Mouse (Mus musculus) heart, adult 9 months (tissue): Measurements from ENCODE around the gene Cdc42ep5.

Experiments
- DNase-seq, 2 experiments: peaks; one replicate each; pipeline ENCODE4 v3.0.0; 2022; ENCODE audit warnings: low spot score in 2 of 2

Gene Cdc42ep5

GRCm38 (mm10) chr7:4145552-4146190 lies 19.0 kb downstream of the Cdc42ep5 start:
- DNase-seq = peak in 1 of 2 experiments; percentile 56

GRCm38 (mm10) chr7:4144766-4145551 lies 19.7 kb downstream of the Cdc42ep5 start:
- DNase-seq = no peak

- no peak for DNase-seq
Measured at GRCm38 (mm10) chr7:4144046-4144445, 20.6 kb downstream of the Cdc42ep5 start.

DNA sequence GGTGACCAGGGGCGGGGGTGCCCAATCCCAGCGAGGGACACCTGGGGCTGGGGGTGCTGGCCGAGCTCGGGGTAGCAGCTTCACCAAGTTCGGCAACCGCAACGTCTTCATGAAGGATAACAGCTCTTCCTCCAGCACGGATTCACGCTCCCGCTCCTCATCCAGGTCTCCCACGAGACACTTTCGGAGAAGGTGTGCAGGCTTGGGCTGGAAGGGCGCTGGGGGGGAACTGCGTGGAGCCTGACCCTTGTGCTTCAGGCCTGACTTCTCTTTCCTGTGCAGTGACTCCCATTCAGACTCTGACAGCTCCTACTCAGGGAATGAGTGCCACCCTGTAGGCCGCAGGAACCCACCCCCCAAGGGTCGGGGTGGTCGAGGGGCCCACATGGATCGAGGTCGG lies 21.2 kb downstream of the Cdc42ep5 start:
- no peak for DNase-seq

- DNase-seq = no peak
Measured at GRCm38 (mm10) chr7:4142796-4143445, 21.7 kb downstream of the Cdc42ep5 start.

GRCm38 (mm10) chr7:4141648-4142325 lies 22.9 kb downstream of the Cdc42ep5 start:
- no peak for DNase-seq

DNA sequence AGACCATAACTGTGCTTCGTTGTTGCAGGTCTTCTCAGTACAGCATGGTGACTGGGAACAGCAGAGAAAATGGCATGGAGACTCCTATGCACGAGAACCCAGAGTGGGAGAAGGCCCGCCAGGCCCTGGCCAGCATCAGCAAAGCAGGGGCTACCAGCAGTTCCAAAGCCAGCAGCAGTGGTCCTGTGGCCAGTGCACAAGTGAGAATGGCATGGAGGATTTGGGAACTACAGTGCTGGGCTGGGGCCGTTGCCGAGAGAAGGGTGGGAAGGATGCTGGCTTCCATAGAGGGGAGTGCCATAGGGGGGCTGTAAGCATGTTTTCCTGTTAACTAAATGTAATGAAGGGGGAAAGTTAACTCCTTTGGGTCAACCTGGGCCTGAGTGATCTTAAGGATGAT lies 25.3 kb downstream of the Cdc42ep5 start:
- no peak for DNase-seq

DNA sequence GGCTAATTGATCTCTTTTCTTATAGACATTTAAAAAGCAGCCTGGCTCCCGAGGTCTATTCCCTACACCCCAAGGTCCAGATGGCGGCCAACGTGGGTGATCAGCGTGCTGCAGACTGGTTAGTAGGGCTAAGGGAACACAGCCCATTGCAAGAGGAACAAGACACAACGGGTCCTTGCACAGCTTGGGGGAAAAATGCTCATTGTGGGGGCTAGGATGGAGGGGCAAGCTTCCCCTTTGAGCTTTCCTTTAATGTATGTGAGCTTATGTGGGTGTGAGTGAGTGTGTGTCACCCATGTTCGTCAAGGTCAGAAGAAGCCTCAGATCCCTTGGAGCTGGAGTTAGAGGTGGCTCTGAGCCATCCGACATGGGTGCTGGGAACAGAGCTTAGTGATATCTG lies 26.0 kb downstream of the Cdc42ep5 start:
- DNase-seq = no peak

- DNase-seq = no peak
Measured at GRCm38 (mm10) chr7:4138181-4138580, 26.5 kb downstream of the Cdc42ep5 start.

- no peak for DNase-seq
Measured at GRCm38 (mm10) chr7:4137746-4138145, 26.9 kb downstream of the Cdc42ep5 start.

DNA sequence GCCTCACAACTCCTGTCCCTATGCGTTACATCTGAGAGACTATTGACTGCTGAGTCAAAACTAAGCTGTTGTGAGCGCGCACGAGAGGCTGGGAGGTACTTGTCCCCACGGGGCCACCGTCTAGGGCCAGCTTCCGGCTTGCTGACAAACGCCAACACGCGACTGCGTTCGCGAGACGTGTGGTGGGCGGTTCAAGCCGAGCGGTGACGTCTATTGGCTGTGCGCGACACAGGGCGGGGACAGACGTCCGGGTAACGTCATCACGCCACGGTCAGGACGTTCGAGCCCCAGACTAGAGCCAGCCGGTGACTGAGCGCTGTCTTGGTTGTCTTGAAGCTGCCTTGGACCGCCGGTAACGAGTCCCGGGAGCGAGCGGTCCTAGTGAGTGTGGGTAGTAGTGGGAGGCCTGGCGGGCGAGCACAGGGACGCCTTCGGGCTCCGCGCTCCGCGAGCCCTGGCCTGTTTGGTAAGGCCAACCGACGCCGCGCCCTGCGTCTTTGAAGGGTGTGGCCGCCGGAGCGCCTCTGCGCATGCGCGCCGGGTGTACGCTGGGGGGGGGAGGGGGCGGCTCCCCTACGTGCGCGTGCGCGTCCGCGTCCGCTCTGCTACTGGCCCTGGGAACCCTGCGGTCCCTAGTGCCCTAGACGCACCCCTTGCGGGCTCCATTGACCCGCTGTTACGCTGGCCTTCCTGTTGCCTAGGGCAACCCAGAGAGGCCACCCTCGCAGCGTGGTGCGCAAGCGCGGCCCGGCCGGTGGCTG lies 27.7 kb downstream of the Cdc42ep5 start, which contains the start of gene Leng8:
Gene Leng8 (plus strand): TSS at position 269 of the 761 bp plus-strand sequence.
- peak; percentile 99 to 100 for DNase-seq

- no peak for DNase-seq
Measured at GRCm38 (mm10) chr7:4136404-4136770, 28.3 kb downstream of the Cdc42ep5 start.

DNA sequence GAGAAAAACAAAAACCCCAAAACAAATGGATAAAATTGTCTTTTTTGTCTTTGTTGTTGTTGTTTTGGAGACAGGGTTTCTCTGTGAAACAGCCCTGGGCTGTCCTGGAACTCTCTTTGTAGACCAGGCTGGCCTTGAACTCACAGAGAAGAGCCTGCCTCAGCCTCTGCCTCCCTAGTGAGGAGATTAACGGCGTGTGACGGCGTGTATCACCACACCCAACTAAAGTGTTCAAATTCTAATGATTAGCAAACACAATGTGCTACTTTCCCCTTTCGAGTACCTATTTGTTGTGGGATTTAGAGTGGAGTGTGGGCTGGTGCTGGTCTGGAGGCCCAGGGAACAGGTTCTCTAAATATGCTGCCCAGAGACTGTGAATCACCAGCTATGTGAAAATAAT lies 29.7 kb downstream of the Cdc42ep5 start:
- no peak for DNase-seq

DNA sequence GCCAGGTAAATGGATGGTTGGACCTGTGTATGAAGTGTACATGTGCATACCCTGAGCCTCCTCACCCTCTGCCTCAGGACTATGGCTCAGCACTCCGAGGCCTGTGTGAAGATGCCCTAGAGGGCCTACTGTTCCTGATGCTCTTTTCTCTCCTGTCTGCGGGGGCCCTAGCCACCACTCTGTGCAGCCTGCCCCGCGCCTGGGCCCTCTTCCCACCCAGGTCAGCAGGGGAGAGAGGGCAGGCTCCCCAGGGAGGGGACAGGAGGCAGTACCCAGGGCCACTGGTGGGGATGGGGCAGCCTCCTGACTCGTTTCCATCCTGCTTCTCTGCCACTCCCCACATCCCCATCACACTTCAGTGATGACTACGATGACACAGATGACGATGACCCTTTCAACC lies 31.7 kb downstream of the Cdc42ep5 start:
- no peak for DNase-seq

DNA sequence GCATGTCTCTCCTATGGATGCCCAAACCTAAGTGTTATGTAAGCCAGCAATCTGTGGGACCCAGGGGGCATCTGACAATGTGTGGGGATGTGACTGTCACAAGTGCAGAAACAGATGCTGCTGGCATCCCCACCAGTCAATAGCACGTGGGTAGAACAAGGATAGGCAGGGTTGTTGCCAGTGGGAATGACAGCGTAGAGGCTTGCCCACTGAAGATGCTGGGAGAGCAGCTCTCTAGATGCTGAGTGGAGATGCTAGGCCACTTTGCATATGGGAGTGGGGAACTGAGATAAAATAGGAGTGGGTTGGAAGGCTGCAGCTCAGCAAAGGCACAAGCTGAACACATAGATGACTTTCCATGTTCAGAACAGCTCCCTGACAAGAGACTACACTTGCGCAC lies 32.1 kb downstream of the Cdc42ep5 start:
- DNase-seq = no peak

GRCm38 (mm10) chr7:4131964-4132363 lies 32.7 kb downstream of the Cdc42ep5 start:
- no peak for DNase-seq

- peak in 1 of 2 experiments; percentile 66 for DNase-seq
Measured at GRCm38 (mm10) chr7:4130686-4131452, 33.8 kb downstream of the Cdc42ep5 start.

- DNase-seq = peak; percentile 83
Measured at GRCm38 (mm10) chr7:4128860-4129259, 35.8 kb downstream of the Cdc42ep5 start.

DNA sequence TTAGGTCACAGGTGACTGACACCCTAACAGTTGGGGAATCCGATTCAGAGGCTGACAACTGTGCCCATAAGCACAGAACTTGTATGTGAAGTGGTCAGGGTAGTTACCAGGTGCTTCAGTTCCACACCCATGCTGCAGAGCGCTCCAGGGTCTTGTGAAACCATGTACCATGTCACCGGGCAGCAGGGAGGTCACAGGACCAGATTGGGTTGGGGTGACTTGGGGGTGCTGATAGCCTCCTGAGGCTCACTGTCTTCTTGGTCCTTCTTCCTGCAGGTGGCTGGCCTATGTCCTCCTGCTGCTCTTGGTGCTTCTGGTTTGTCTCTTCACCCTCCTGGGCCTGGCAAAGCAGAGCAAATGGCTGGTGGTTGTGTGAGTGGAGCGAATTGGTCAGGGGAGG lies 36.8 kb downstream of the Cdc42ep5 start:
- DNase-seq = no peak

DNA sequence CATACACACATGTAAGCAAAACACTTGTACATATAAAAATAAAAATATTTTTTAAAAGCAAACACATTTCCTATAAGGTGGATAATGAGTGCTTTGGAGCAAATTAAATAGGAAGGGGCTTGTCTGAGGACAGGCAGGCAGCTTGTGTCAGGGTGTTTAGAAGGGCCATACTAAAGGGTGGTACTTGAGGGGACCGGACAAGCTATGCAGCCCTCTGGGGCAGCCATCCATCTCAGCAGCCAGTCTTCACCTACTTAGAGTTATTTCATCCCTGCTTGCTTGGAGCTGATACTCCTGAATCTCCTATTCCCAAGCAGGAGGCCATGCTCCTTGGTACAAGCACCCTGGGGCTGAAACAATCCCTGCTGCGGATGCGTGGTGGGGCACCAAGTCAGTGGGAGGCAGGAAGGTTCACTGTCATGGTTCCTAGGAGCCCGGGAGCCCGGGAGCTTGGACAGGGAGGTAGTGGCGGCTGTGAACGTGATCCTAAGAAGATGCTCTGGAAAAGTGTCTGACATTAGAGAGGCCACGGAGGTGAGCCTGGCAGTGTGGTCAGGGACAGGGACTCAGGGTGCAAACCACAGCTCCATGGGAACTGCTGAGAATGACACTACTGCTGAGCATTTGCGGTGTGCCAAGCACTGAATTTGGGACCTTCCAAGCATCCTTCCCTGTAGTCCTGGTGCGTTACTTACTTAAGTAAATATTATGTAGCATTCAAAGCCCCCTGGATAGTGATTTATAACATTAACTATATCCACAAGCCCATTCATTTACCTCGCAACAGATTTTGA lies 37.5 kb downstream of the Cdc42ep5 start:
- no peak for DNase-seq
